Mouse (Mus musculus) lung, postnatal 0 days (tissue): ENCODE measurements around the gene Pyurf. TPM values are rescaled to one million over a fixed set of nuclear protein-coding genes. Genes with fewer than 3 reads are reported as not detected.

Experiments
- ATAC-seq: fragments of 200-750 bp; cut with Nextera tagmentation; 2 replicates; pipeline ENCODE4 v1.8.0; 2017; ENCODE audit warnings: moderate library complexity
- DNase-seq: peaks from one replicate; pipeline ENCODE4 v3.0.0-alpha.2; 2016; ENCODE audit warnings: low spot score
- H3K27ac ChIP-seq: fragments of 300-500 bp; sonication (generic); 2 replicates; pipeline ENCODE4 v1.5.1; 2014; ENCODE audit warnings: antibody characterized with exemption, mild to moderate bottlenecking, low read length, mixed read lengths
- H3K27me3 ChIP-seq: fragments of 300-500 bp; sonication (generic); replicated peaks from 2 replicates; pipeline ENCODE4 v1.6.1; 2014; ENCODE audit warnings: low read length, mixed read lengths; ENCODE audit not compliant: insufficient read depth
- H3K36me3 ChIP-seq: fragments of 300-500 bp; sonication (generic); 2 replicates; pipeline ENCODE4 v1.6.1; 2014; ENCODE audit warnings: low read length, mixed read lengths; ENCODE audit not compliant: insufficient read depth
- H3K4me1 ChIP-seq: fragments of 300-500 bp; sonication (generic); 2 replicates; pipeline ENCODE4 v1.6.1; 2014; ENCODE audit warnings: antibody characterized with exemption, low read depth, low read length, mixed read lengths; ENCODE audit not compliant: insufficient read depth
- H3K4me2 ChIP-seq: fragments of 300-500 bp; sonication (generic); replicated peaks from 2 replicates; pipeline ENCODE4 v1.6.1; 2014; ENCODE audit warnings: low read depth, mild to moderate bottlenecking, low read length, moderate library complexity, mixed read lengths
- H3K4me3 ChIP-seq: fragments of 300-500 bp; sonication (generic); 2 replicates; pipeline ENCODE4 v1.5.1; 2014; ENCODE audit warnings: low read depth, low read length
- H3K9ac ChIP-seq: fragments of 300-500 bp; sonication (generic); replicated peaks from 2 replicates; pipeline ENCODE4 v1.6.1; 2014; ENCODE audit warnings: low read depth, mild to moderate bottlenecking
- H3K9me3 ChIP-seq: fragments of 300-500 bp; sonication (generic); 2 replicates; pipeline ENCODE4 v1.6.1; 2016; ENCODE audit warnings: low read length, mixed read lengths
- CTCF ChIP-seq: IDR thresholded peaks from 2 replicates; pipeline ENCODE4 v1.5.1; 2016; ENCODE audit warnings: antibody characterized with exemption, mild to moderate bottlenecking
- EP300 ChIP-seq: IDR thresholded peaks from 2 replicates; pipeline ENCODE4 v1.6.1; 2016; ENCODE audit warnings: antibody characterized with exemption, mild to moderate bottlenecking, control low read depth
- WGBS: fragments of 180-500 bp; shearing (Covaris S2); extraction: QIAGEN DNeasy Blood & Tissue Kit; methylation state at CpG from one replicate; pipeline ENCODE4 v1.1.7; 2014; 5-methylcytosine and 5-hydroxymethylcytosine counted together
- polyA plus RNA-seq: library from polyadenylated mRNA; unstranded; fragments of >200 nt; fragmentation: Nextera tagmentation; extraction: Ambion mirVana; gene quantifications from 2 replicates; pipeline ENCODE4 v1.2.1, GENCODE M21; 2015

Gene Pyurf
- 11.3 and 11.5 TPM in 2 replicates for polyA plus RNA-seq

DNA sequence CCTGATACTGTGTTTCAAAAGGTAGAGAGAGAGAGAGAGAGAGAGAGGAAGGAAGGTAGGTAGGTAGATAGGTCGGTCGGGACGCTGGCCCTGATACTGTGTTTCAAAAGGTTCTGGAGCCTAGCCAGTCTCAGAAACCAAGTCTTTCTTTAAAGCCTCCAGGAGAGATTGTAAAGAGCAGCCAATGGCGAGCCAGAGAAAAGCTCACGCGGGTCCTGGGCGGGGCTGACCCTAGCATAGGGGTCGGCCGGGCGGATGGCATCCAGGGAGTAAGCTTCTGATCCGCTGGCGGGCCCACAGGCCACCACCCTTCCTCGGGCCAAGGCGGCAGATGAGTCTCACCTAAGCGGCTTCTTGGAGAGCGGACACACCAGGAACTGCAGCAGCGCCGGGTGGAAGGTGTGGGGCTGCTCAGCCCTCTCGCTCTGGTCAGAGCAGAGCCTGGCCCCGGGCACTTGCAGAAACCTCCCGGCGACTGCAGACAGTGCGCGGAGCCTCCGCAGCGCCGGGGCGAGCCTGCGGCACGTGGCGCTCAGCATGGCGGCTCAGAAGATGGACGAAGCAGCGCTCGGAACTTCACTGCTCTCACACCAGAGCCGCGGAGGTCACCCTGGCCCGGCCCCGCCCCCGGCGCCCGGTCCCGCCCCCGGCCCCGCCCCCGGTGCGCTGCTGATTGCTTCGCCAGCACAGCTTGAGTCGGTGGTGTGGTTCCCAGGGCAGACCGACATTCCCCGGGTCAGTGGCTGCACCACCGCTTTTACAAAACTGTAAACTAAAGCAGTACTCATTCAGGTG is at the start of gene Pyurf:
Gene Pyurf, minus strand, starts transcription at position 612 of the 795 bp plus-strand sequence.
- peak within 1 kb of the TSS; percentile 91 for H3K27ac ChIP-seq
- H3K9ac ChIP-seq = peak within 1 kb of the TSS; percentile 56
- DNase-seq = peak; percentile 94
- peak within 1 kb of the TSS; percentile 78 for H3K4me2 ChIP-seq
- peak within 1 kb of the TSS; percentile 71 for H3K4me3 ChIP-seq
- no peaks in the 10 kb centered on the region for H3K27me3 ChIP-seq
- under 1% methylated on average over 44 of the region's 52 CpGs for WGBS
- no peaks in the 10 kb centered on the region; the same call in 1 of the 2 replicates for H3K36me3 ChIP-seq
- no peaks in the 10 kb centered on the region; the same call in 1 of the 2 replicates for H3K4me1 ChIP-seq
- H3K9me3 ChIP-seq = no peaks in the 10 kb centered on the region
- peak; percentile 99 for ATAC-seq
- TF ChIP-seq CTCF = 0 out of 2 replicates have a peak, but pooled peaks have one; percentile 26
- no peak for TF ChIP-seq EP300

DNA sequence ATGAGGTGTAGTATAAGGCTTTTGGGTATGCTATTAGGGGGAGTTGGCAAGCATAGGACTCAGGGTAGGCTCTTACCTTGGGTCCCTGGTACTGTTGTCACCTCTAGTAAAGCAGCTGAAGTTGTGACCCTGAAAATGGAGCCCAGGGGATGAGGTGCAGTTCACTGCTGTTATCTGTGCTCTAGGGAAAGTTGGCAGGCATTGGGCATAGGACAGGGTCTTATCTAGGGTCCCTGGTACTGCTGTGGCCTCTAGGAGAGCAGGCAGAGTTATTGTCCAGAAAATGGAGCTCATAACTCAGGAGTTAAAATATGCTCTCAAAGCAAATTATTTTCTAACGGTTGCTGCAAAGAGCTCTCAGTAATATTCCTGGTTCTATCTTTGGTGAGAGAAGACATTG is 29.5 kb upstream of the Pyurf start:
- H3K36me3 ChIP-seq = peaks cover 2% of the 10 kb centered on the region; the same call in 1 of the 2 replicates
- WGBS = 80% methylated on average over 1 of the region's 1 CpGs
- H3K27me3 ChIP-seq = no peaks in the 10 kb centered on the region
- no peak for ATAC-seq
- no peak overlapping the region for H3K27ac ChIP-seq
- no peak overlapping the region for H3K4me2 ChIP-seq
- no peaks in the 10 kb centered on the region for H3K9me3 ChIP-seq
- DNase-seq = no peak
- no peak overlapping the region for H3K9ac ChIP-seq
- H3K4me3 ChIP-seq = no peak overlapping the region
- no peak for TF ChIP-seq CTCF
- no peak for TF ChIP-seq EP300
- H3K4me1 ChIP-seq = no peaks in the 10 kb centered on the region

DNA sequence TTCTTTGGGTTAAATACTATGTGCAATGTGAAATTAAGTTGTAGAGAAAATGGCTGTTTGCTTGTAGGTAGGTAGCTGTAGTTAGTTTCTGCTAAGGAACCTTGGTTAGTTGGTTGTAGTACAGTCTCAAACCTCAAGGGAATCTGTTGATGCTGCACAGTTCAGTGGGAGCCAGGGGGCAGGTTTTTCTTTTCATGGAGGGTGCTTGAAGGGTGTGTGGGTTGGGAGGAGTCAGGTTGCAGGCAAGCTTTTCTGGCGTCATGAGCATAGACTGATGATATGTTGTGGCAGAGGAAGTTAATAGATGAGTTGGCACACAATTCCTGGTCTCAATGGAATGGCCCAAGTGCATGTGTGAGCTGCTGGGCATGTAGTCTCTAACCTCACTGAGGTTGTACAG is 19.8 kb upstream of the Pyurf start:
- Histone ChIP-seq H3K27ac (no peak overlapping the region), H3K9ac (no peak overlapping the region), H3K27me3 (no peaks in the 10 kb centered on the region), H3K36me3 (no peaks in the 10 kb centered on the region), H3K4me2 (no peak overlapping the region), H3K9me3 (no peaks in the 10 kb centered on the region), H3K4me1 (no peaks in the 10 kb centered on the region), H3K4me3 (no peak overlapping the region)
- TF ChIP-seq EP300 = no peak
- peak; percentile 36 for TF ChIP-seq CTCF
- peak; percentile 33; the same call in 1 of the 2 replicates for ATAC-seq
- peak; percentile 11 for DNase-seq
- WGBS = 14% methylated on average over 1 of the region's 1 CpGs

DNA sequence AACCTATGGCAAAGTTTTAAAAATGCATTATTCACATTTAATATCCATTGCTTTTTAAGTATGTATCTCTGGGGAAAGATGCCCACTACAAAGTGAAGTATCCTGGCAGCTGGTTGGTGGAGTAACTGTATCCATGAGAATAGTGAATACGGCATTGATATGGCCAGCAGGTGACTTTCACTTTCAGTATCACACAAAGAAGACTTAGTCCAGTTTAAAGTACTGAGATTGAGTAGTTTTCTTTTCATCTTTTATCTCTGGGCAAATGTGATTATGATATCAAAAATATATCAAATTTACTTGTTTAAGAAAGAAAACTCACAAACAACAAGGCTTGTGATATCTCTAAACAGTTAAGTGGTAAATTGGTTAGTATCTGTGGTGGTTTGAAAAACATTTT is 14.8 kb upstream of the Pyurf start:
- DNase-seq = no peak
- TF ChIP-seq EP300 (no peak), CTCF (no peak)
- Histone ChIP-seq H3K4me1 (no peaks in the 10 kb centered on the region), H3K4me2 (no peak overlapping the region), H3K27ac (no peak overlapping the region), H3K27me3 (no peaks in the 10 kb centered on the region), H3K9me3 (no peaks in the 10 kb centered on the region), H3K36me3 (no peaks in the 10 kb centered on the region), H3K9ac (no peak overlapping the region), H3K4me3 (no peak overlapping the region)
- no peak for ATAC-seq
- WGBS = 77% methylated on average over 1 of the region's 1 CpGs

DNA sequence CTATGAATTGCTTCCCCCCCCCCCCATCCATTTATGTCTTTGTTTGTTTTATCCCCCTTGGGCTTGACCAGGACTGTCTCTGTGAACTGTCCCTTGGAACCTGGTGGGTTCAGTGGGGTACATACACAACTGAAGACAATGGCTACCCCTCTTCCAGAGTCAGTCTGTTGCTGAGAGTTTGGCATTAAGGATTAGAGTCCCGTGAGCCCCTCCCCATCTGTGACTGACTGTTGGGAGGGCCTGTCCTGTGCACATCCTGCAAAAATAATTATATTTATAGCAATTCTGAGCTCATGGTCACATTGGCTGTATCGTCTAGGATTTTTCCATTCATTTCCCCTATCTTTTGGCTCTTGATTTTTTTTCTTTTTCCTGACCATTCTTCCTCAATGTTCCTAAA is 11.8 kb upstream of the Pyurf start:
- H3K4me3 ChIP-seq = peak overlapping the region; percentile 68
- DNase-seq (peak; percentile 61), ATAC-seq (peak; percentile 15; the same call in 1 of the 2 replicates)
- H3K27me3 ChIP-seq = no peaks in the 10 kb centered on the region
- TF ChIP-seq CTCF = no peak
- no peak for TF ChIP-seq EP300
- H3K9me3 ChIP-seq = no peaks in the 10 kb centered on the region
- peak overlapping the region; percentile 69 for H3K4me2 ChIP-seq
- 15% methylated on average over 2 of the region's 2 CpGs for WGBS
- no peaks in the 10 kb centered on the region for H3K36me3 ChIP-seq
- peak overlapping the region; percentile 60; the same call in 1 of the 2 replicates for H3K9ac ChIP-seq
- H3K4me1 ChIP-seq = no peaks in the 10 kb centered on the region
- peak overlapping the region; percentile 93 for H3K27ac ChIP-seq

DNA sequence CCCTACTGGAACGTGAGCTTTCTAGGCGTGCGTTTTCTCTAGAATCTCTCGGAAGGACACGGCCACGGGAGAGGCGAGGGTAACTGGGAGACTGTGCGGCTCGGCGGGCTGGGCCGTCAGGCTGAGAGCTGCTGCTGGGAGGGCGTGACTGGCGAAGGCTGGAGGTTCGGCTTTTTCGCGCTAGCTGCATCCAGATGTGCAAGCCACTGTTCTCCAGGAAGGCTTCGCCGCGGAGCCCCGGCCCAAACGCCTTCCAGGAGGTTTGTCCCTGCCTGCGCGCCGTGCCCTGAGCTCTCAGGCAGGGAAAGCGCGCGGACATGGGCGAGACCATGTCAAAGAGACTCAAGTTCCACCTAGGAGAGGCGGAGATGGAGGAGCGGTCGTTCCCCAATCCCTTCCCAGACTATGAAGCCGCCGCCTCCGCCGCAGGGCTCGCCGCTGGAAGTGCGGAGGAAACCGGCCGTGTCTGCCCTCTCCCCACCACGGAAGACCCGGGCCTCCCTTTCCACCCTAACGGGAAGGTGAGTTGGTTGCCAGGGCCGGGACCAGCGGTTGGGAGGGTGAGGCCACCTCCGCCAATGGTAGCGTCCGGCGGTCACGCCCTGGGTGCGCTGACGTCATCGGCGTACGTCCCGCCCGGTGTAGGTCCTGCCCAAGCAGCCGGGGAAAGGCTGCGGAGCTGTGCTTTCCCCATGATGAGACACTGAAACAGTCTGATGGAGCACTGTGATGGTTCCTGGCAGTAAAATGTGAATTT is 11.0 kb upstream of the Pyurf start:
- Histone ChIP-seq H3K9ac (peak overlapping the region; percentile 60), H3K27me3 (no peaks in the 10 kb centered on the region), H3K27ac (peak overlapping the region; percentile 93), H3K4me2 (peak overlapping the region; percentile 69), H3K4me3 (peak overlapping the region; percentile 68), H3K9me3 (no peaks in the 10 kb centered on the region), H3K36me3 (no peaks in the 10 kb centered on the region), H3K4me1 (no peaks in the 10 kb centered on the region)
- no peak for TF ChIP-seq CTCF
- TF ChIP-seq EP300 = no peak
- peak; percentile 97 for DNase-seq
- under 1% methylated on average over 59 of the region's 59 CpGs for WGBS
- ATAC-seq = peak; percentile 100
